Mouse (Mus musculus): ENCODE measurements around the gene Sgcd.

The Sgcd gene

GRCm38 (mm10) chr11:47107661-47108060 lies 881.1 kb downstream of the Sgcd start:
- ChIA-PET CTCF (no interaction called here), POLR2A (no interaction called here)

- ChIA-PET POLR2A (no interaction called here), CTCF (no interaction called here)
These were observed 895.4 kb downstream of the Sgcd start for GRCm38 (mm10) chr11:47093296-47093912.

- ChIA-PET POLR2A (no interaction called here), CTCF (no interaction called here)
These were observed 906.3 kb downstream of the Sgcd start for GRCm38 (mm10) chr11:47082517-47082916.

GRCm38 (mm10) chr11:47073538-47073937 lies 915.2 kb downstream of the Sgcd start:
- CTCF ChIA-PET, result no interaction called here

GRCm38 (mm10) chr11:47071161-47071560 lies 917.6 kb downstream of the Sgcd start:
- ChIA-PET CTCF (no interaction called here), POLR2A (no interaction called here)

More at GRCm38 (mm10) chr11:47073538-47073937, 915.2 kb downstream of the Sgcd start:
- POLR2A ChIA-PET, result no interaction called here

GRCm38 (mm10) chr11:47069769-47070384 lies 918.9 kb downstream of the Sgcd start:
- POLR2A ChIA-PET, result no interaction called here
- CTCF ChIA-PET, result no interaction called here

GRCm38 (mm10) chr11:47063690-47064089 lies 925.1 kb downstream of the Sgcd start:
- POLR2A ChIA-PET, result no interaction called here
- CTCF ChIA-PET, result no interaction called here

- ChIA-PET CTCF (no interaction called here), POLR2A (no interaction called here)
These were observed 938.4 kb downstream of the Sgcd start for GRCm38 (mm10) chr11:47050390-47050789.

GRCm38 (mm10) chr11:47049756-47050155 lies 939.0 kb downstream of the Sgcd start:
- POLR2A ChIA-PET, result no interaction called here
- CTCF ChIA-PET, result no interaction called here

- CTCF ChIA-PET, result no interaction called here
These were observed 956.5 kb downstream of the Sgcd start for GRCm38 (mm10) chr11:47032318-47032717.

GRCm38 (mm10) chr11:47020874-47021273 lies 967.9 kb downstream of the Sgcd start:
- POLR2A ChIA-PET, result no interaction called here
- CTCF ChIA-PET, result no interaction called here

More at GRCm38 (mm10) chr11:47032318-47032717, 956.5 kb downstream of the Sgcd start:
- POLR2A ChIA-PET, result interaction anchor here in 1 of 4 experiments (0.6 kb wide), 1 partner anchor 251 kb away, joined by 3 read pairs; no protein-coding TSS in a partner anchor

GRCm38 (mm10) chr11:47018139-47018538 lies 970.6 kb downstream of the Sgcd start:
- ChIA-PET POLR2A (no interaction called here), CTCF (no interaction called here)

- POLR2A ChIA-PET, result no interaction called here
- CTCF ChIA-PET, result no interaction called here
These were observed 973.1 kb downstream of the Sgcd start for GRCm38 (mm10) chr11:47015683-47016082.

- CTCF ChIA-PET, result interaction anchor here in 1 of 4 experiments (0.6 kb wide), 1 partner anchor 756 kb away, joined by 3 read pairs; no protein-coding TSS in a partner anchor
- POLR2A ChIA-PET, result no interaction called here
These were observed 974.5 kb downstream of the Sgcd start for GRCm38 (mm10) chr11:47014278-47014677.

GRCm38 (mm10) chr11:47010166-47010565 lies 978.6 kb downstream of the Sgcd start:
- ChIA-PET POLR2A (no interaction called here), CTCF (no interaction called here)

- CTCF ChIA-PET, result no interaction called here
- POLR2A ChIA-PET, result no interaction called here
These were observed 983.4 kb downstream of the Sgcd start for GRCm38 (mm10) chr11:47005301-47005875.

GRCm38 (mm10) chr11:46939311-46939710 lies 1049.5 kb downstream of the Sgcd start:
- ChIA-PET POLR2A (no interaction called here), CTCF (no interaction called here)

- ChIA-PET POLR2A (no interaction called here), CTCF (no interaction called here)
These were observed 1063.8 kb downstream of the Sgcd start for GRCm38 (mm10) chr11:46924946-46925345.

GRCm38 (mm10) chr11:46920244-46920643 lies 1068.5 kb downstream of the Sgcd start:
- POLR2A ChIA-PET, result interaction anchor here in 1 of 4 experiments (1.0 kb wide), 1 partner anchor 12 kb away, joined by 3 read pairs; no protein-coding TSS in a partner anchor
- CTCF ChIA-PET, result interaction anchor here in 3 of 4 experiments (0.5 to 1.0 kb wide), 3 partner anchors 16 to 738 kb away, joined by 3 read pairs; no protein-coding TSS in a partner anchor

- POLR2A ChIA-PET, result no interaction called here
- CTCF ChIA-PET, result interaction anchor here in 1 of 4 experiments (1.3 kb wide), 1 partner anchor 8 kb away, joined by 4 read pairs; no protein-coding TSS in a partner anchor
These were observed 1076.0 kb downstream of the Sgcd start for GRCm38 (mm10) chr11:46912656-46913237.

- POLR2A ChIA-PET, result interaction anchor here in 1 of 4 experiments (0.5 kb wide), 1 partner anchor 39 kb away, joined by 4 read pairs; no protein-coding TSS in a partner anchor
These were observed 1084.5 kb downstream of the Sgcd start for GRCm38 (mm10) chr11:46904281-46904680.

More at GRCm38 (mm10) chr11:46904281-46904680, 1084.5 kb downstream of the Sgcd start:
- CTCF ChIA-PET, result interaction anchor here in 2 of 4 experiments (0.5 to 1.0 kb wide), 6 partner anchors 9 to 1203 kb away, joined by 3 to 4 read pairs (median 3); no protein-coding TSS in a partner anchor

Measured in embryonic stem cell, embryonic (primary cell).